Mouse (Mus musculus) monocyte, adult 5-6 weeks (primary cell): ENCODE data around the gene Rgr. TPM values are rescaled to one million over a fixed set of nuclear protein-coding genes. Genes with fewer than 3 reads are reported as not detected.

Source experiments
- ATAC-seq: fragments of 153-309, 156-312 bp; replicated peaks from 2 replicates; pipeline ENCODE4 v1.8.0; 2017; ENCODE audit warnings: mild to moderate bottlenecking; ENCODE audit not compliant: low TSS enrichment, insufficient number of reproducible peaks, severe bottlenecking, poor library complexity, low FRiP score
- total RNA-seq: library from RNA; stranded (forward); fragments of 200-1000, 200-491, 200-594 nt; gene quantifications from 3 replicates; pipeline ENCODE4 v1.2.3, GENCODE M21; 2017

Gene Rgr
- not detected in 3 replicates for total RNA-seq

DNA sequence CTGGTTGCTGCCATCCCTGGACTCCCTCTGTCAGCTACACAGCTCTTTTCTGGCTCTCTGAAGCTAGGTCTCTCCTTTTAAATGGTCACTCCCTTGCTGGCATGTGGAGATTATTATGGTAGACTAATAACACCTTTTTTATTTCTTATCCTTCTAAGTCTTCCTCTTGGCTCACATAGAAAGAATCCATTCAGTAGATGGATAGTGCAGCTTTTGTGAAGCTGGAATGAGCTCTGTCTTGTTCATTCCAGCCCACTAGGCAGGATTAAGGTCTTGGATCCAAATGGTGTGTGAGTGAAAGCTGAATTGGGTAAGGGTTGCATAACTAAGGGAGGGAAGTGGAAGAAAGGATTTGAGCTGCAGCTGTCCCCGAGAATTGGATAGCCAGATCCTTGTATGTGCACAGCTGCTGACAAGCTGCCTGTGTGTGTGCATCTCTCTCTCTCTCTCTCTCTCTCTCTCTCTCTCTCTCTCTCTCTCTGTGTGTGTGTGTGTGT lies at the start of gene Rgr:
TSS of gene Rgr (minus strand) at position 51 of the 497 bp plus-strand sequence.
- no peak for ATAC-seq

DNA sequence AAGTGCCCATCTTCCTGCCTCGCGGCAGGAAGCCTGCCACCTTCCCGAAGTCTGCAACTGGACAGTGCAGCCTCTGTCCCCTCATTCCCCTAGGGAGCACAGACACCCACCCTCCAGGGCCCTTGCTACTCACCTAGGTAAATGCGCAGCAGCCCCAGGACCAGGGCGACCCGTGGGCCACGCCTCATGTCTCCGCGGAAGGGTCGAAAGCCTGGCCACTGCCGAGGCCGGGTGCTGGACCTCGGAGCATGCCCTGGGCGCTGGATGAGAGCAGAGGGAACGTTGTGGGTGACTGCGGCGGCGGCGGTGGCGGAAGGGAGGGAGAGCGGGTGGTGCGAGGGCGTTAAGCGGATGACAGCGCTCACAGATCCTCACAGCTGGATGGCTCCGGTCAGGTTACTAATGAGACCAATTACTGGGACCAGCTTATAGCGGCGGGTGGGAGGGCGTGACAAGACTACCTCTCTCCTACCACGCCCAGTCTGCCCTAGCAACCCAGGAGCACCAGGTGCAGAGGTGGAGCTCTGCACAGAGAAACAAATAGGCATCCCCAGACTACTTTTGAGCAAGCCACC lies 49.3 kb upstream of the Rgr start, which contains the start of gene Cdhr1:
TSS of gene Cdhr1 (minus strand) at position 392 of the 575 bp plus-strand sequence.
- ATAC-seq = no peak

DNA sequence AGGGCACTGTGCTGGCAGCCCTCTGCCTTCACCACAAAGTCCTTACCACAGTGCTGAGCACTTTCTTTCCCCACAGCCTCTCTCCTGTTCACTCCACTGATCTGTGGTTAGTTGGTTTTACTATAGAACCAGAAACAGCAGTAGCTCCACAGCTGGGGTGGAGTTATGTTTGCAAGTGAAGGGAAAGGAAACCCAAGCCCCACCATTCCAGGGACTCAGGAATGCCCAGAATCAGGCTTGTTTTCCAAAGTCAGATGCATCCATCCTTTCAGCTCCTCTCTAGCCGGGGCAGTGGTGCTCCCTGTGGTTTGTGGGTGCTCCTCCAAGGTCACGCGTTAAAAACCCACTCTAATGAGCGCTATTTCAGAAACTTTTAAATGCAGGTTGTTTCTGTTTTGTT lies 46.8 kb upstream of the Rgr start:
- no peak for ATAC-seq

DNA sequence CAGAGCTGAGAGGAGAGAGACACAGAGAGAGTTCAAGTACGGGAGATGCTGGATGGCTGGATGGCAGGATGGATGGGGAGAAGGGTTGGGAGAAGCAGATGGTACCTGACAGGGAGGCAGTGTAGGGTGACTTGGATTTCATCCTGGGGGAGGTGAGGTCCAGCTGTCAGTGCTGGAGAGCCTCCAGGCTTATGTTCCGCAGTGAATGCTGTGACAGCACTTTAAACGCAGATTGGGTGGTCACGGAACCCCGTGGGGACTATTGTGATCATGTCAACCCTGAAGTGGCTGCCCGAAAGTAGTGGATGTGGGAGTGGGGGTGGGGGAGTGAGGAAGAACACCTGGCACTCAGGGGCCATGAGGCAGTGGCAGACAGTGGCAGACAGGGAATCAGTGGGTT lies 45.7 kb upstream of the Rgr start:
- ATAC-seq = no peak

DNA sequence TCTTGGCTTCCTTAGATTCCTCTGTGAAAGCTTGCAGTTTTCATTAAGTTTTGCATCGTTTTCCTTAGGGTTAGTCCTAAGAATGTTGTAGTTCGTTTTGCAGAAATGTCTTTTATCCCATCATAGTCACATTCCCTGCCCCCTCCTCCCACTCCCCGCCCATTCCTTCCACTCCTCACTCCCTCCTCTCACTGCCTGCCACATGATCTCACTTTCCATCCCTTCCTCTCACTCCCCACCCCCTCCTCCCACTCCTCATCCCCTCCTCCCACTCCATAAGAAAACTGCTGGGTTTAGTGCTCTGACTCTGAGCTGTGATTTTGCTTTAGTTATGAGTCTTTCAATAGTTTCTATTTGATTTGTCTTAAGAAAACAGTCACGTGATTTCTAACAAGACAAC lies 35.0 kb upstream of the Rgr start:
- ATAC-seq = no peak

DNA sequence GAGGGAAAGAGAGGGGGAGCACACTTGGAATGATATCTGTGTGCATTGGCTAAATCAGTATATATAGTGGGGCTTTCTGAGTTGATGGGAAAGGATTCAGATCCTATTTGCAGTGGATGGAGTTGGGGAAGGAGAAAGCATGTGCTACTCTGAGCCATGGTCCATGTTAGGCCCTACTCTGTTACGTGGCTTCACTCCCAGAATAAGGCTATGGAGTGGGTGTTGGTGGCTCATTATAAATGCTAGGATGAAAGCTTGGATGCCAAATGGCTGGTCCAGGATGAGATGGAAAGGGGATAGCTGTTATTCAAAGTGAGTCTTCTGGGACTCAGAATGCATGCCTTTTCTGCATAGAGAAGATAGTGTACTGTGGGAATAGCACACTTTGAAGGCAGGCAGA lies 32.0 kb upstream of the Rgr start:
- no peak for ATAC-seq

DNA sequence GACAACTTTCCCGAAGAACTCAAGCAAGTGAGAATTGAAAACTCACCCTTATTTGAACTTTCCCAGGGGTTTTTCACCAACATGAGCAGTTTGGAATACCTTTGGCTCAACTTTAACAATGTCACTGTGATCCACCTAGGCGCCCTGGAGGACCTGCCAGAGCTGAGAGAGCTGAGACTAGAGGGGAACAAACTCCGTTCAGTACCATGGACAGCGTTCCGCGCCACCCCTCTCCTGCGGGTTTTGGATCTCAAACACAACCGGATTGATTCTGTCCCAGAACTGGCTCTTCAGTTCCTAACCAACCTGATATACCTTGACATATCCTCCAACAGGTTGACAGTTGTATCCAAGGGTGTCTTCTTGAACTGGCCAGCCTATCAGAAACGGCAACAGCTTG lies 19.8 kb upstream of the Rgr start:
- no peak for ATAC-seq

DNA sequence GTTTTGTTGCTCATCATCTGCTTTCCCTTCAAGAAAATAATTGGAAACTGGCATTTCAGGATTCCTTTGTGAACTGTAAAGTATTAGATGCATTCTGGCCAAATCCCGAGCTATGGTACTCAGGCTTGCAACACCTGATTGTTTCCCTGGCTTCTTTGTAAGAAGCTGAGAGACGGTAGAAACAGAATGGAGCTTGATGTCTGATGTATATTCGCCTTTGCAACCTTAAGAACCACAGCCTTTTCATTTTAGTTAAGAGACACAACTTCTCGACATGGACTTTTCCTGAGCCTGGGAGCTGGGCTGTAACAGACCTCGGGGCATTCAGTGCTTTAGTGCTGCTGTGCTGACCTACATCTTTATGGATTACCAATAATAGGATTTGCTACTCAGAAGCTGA lies 18.9 kb upstream of the Rgr start, which contains the start of gene Lrit2:
TSS of gene Lrit2 (plus strand) at position 301 of the 400 bp plus-strand sequence.
- no peak for ATAC-seq

DNA sequence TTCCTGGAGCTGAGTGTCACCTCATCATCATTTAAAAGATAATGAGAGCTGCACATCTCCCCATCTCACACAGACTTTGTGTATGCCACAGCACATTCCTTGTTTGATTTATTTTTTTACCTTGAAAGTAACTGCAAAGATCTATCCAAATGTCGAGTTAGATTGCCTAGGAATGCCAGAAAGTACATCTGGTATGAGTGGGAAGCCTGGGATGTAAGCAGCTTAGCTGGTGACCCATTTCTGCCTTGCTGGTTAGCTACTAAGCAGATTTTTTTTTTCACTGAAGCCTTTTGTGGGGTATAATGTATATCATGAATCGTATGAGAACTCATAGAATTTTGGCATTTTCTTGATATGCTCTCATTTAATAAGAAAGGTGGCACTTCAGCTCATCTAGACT lies 17.9 kb upstream of the Rgr start:
- ATAC-seq = no peak

DNA sequence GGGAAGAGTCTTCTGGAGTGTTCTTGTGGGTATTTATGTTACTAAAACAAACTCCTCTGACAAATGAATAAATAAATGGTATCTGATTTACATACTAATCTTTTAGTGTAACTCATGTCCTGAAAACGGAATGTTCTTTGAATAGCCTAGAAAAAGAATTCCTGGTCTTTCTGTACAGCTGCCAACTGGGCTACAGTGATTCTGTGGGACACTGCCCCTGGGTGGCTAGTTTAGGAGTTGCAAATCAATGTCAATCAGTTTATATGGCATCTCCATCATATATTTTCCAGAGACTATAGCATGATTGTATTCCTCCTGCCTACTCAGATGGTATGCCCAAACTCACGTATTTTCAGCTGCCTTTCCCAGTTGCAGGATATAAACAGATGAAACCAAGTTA lies 16.1 kb upstream of the Rgr start:
- no peak for ATAC-seq

DNA sequence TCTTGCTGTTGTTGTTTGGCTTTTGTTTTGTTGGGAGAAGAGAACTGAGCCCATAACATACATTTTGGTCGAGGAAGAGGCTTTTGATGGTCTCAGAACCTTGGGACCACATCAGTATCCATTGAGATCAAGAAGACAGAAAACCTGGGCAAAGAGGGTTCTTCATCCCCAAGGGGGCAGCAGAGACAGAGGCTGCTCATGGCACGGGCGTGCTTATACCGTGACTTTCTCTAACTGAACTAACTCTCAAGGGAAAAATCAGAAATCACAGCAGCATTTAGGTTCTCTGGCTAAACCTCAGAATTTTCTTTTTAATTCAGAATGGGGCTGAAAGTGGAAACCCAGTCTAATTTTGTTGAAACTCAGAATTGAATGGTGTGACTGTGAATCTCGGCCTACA lies 14.3 kb downstream of the Rgr start:
- ATAC-seq = no peak

DNA sequence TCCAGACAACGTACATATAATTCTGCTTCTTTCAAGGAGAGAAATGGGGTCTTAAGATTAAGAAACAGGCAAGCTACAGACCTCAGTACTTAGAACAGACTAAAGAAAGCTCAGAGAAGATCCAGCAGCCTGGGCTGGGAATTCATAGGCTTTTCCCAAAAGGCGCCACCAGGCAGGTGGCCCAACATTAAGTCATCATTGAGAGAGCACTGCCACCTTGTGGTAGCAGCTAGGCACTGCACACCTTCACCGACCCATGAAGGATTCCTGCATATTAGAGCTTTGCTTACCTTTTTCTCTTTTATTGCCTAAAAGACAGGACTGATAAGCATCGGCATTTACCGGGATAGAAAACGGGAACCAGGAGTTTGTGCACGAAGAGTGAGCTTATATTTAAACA lies 15.5 kb downstream of the Rgr start:
- ATAC-seq = peak; percentile 64; the same call in 1 of the 2 replicates

DNA sequence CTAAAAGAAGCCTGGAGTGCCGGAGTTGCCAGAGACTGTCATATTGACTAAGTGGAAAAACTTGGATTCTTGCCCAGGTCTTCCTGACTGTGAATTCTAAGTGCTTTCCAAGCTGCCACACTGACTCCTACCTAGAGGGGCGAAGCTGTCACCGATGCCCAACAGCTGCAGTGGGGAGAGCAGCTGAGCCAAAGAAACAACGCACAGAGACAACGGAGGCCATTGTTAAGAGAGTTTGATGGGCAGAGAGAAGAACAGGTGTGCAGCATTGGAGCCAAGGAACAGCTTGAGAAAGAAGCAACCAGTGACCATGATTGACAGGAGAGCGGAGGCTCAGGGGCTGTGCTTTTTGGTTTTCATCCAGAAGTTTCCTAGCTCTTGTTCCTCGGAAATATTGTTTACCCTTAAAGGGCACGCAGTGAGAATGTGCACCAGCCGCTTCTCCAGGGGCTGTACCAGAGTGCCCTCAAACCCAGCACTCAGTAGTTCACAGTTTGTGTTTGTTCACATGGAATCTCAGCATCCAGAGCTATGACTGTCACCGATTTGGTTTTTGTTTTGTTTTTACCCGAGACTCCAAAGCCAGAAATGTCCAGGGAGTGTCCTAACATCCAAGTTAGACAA lies 16.2 kb downstream of the Rgr start:
- no peak for ATAC-seq

DNA sequence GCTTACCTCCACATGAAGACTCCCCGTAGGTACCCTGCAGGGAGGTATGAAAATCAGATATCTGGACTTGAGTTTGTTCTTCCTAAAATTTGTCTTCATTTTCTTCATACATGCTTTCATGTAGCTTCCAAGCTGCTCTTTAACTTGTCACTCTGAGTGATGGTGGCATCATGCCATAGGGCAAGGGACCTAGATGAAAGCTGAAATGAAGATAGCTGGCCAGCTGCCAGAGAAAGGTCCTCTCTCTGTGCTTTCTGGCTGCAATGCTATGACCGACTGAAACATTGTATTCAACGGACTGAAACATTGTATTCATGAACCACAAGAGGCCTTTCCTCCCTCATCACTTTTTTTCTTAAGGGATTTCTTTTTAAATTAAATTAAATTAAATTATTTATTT lies 20.2 kb downstream of the Rgr start:
- no peak for ATAC-seq

DNA sequence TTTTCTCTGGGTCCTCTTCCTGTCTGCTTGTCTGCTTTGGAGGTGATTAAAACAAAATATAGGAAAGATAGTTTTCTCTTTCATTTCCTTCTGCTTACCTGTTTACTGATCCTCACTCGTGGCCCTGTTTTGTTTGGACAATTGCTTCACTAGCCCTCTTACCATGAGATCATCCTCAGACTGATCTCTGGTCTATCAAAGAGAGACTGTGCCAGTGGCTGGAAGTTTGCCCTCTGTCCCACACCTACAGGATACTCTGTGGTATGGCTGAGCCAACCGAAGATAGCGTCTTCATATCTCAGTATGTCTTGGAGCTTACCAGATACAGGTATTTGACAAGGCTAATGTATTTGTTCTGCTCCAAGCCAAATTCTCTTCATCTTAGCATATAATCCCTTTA lies 20.8 kb downstream of the Rgr start:
- ATAC-seq = no peak

DNA sequence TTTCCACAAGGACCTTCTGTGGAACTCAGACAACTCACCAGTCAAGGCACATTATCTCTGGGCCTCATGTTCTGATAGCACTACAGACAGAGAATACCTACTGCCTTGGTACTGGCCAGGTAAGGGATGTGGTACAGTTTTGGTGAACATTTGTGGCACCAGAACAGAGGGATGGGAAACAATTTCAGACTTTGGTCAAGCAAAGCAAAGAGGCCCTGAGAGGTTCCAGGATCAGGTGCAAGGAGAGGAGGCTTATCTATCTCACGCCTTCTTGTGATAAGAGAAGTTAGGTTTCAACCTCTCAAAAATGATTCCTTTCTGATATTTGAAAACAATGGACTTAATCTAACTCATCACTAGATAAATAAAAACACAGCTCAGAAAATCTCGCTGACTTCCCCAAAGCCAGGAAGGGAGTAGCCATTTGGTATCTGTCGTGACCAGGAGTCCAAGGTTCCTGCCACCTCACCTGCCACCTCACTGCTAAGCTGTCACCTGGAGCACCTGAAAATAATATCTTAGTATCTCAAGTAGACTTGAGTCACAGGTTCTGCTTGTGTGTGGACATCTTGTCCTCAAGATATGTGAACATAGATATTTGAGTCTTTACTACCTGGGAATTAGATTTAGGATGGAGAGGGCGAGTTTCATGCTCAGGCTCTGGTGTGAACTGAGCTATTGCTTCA lies 21.4 kb downstream of the Rgr start:
- ATAC-seq = no peak

DNA sequence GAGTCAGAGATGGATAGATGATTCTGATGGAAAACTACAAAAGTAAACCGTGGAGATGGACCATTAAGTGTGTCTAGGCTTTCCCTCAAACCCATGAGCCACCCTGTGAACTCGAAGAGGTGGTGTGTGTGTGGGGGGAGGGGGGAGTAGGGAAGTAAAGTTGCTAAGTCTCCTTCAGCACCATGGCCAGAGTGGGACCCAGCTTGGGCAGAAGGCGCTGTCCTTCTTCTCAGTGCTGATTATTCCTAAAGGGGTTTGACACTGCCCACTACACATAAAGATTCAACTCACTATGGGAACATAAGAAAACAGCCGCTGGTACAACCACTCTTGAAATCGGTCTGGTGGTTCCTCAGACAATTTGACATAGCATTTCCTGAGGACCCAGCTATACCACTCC lies 32.9 kb downstream of the Rgr start:
- ATAC-seq = no peak

DNA sequence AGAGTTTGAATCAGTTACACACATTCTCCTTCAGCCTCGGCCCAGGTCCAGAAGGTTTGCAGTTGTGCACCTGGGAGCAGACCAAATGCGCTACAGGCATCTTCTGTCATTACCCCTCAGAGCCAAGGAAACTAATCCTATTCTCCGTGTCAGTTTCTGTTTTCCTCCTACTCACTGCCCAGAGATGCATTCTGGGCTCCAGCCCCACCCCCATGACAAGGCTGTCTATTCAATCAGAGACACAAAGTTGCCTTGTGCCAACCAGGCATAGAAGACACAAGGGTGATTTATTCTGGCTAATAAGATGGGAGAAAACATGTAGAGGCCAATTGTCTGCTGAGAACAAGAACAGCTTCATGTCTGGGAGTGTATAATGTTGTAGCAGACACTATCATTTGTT lies 35.1 kb downstream of the Rgr start:
- no peak for ATAC-seq

DNA sequence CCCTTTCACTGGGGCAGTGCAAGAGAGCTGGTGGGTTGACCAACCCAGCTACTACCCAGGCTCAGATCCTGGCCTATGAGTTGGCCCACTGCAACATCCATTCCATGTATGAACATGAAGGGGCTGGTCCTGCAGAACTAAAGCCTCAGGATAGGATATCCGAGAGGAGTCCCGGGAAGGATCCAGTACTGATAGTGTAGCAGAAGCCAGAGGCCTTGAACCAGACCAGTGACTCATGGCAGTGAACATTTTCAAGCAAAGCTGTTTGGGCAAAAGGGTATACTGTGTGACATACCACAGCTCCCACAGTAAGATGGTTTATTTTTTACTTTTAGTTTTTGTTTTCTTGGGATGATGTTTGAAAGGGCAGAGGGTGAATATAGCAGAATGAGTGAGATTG lies 39.1 kb downstream of the Rgr start:
- ATAC-seq = no peak

DNA sequence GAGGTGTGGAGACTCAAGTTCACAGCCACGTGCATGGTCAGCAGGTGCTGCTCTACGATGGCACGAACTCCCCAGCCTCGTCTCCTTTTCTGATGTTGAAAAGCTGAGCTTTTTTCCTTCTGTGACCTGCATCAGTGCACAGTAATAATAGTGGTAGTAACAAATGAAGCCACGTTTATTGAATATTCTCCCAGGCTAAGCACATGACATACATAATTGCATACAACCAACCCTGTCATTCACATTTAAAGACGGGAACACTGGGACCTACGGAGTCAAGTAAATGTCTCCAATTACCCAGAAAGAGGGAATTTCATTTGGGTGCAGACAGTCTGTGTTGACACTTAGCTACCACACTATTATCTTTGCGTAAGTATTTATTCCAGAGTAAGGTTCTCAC lies 42.3 kb downstream of the Rgr start:
- no peak for ATAC-seq
